Mouse (Mus musculus) spleen, adult 18-20 months (tissue): ENCODE data around the gene Washc3.

Experiments used
- DNase-seq, 2 experiments: peaks; one replicate each; pipeline ENCODE4 v3.0.0; 2022; ENCODE audit warnings: mixed read lengths in 2 of 2

Washc3 gene

GRCm38 (mm10) chr10:88200951-88201638 lies at the start of gene Washc3:
TSS of gene Washc3 (plus strand) at chr10:88201093.
- DNase-seq, result peak; percentile 75 to 90

- no peak for DNase-seq
Measured at GRCm38 (mm10) chr10:88151658-88152057, 49.2 kb upstream of the Washc3 start.

- no peak for DNase-seq
Measured at GRCm38 (mm10) chr10:88162096-88162495, 38.8 kb upstream of the Washc3 start.

- DNase-seq, result no peak
Measured at GRCm38 (mm10) chr10:88162676-88163075, 38.2 kb upstream of the Washc3 start.

GRCm38 (mm10) chr10:88166158-88166557 lies 34.7 kb upstream of the Washc3 start:
- DNase-seq, result peak in 1 of 2 experiments; percentile 8

- no peak for DNase-seq
Measured at GRCm38 (mm10) chr10:88167438-88168077, 33.3 kb upstream of the Washc3 start.

- no peak for DNase-seq
Measured at GRCm38 (mm10) chr10:88200541-88200940, 352 bp upstream of the Washc3 start.

- no peak for DNase-seq
Measured at GRCm38 (mm10) chr10:88201650-88202049, 757 bp downstream of the Washc3 start.

GRCm38 (mm10) chr10:88202581-88202980 lies 1.7 kb downstream of the Washc3 start:
- DNase-seq, result no peak

GRCm38 (mm10) chr10:88203236-88203635 lies 2.3 kb downstream of the Washc3 start:
- no peak for DNase-seq

GRCm38 (mm10) chr10:88212644-88213043 lies 11.8 kb downstream of the Washc3 start:
- DNase-seq, result no peak

- no peak for DNase-seq
Measured at GRCm38 (mm10) chr10:88214800-88215514, 14.1 kb downstream of the Washc3 start.

GRCm38 (mm10) chr10:88218161-88218560 lies 17.3 kb downstream of the Washc3 start:
- no peak for DNase-seq

GRCm38 (mm10) chr10:88221718-88222117 lies 20.8 kb downstream of the Washc3 start:
- DNase-seq, result no peak

GRCm38 (mm10) chr10:88225421-88225820 lies 24.5 kb downstream of the Washc3 start:
- DNase-seq, result no peak

GRCm38 (mm10) chr10:88227962-88228361 lies 27.1 kb downstream of the Washc3 start:
- no peak for DNase-seq

GRCm38 (mm10) chr10:88228521-88229017 lies 27.7 kb downstream of the Washc3 start:
- DNase-seq, result no peak

GRCm38 (mm10) chr10:88231671-88232070 lies 30.8 kb downstream of the Washc3 start:
- no peak for DNase-seq

- no peak for DNase-seq
Measured at GRCm38 (mm10) chr10:88232765-88233164, 31.9 kb downstream of the Washc3 start.

GRCm38 (mm10) chr10:88244681-88245080 lies 43.8 kb downstream of the Washc3 start:
- DNase-seq, result no peak

GRCm38 (mm10) chr10:88250300-88250699 lies 49.4 kb downstream of the Washc3 start:
- DNase-seq, result no peak

GRCm38 (mm10) chr10:88252121-88252862 lies 51.4 kb downstream of the Washc3 start:
- no peak for DNase-seq

GRCm38 (mm10) chr10:88255556-88255955 lies 54.7 kb downstream of the Washc3 start:
- DNase-seq, result no peak
